Mouse (Mus musculus) kidney, embryonic 16.5 days (tissue): ENCODE results near the gene Tyw3. TPM values are rescaled to one million over a fixed set of nuclear protein-coding genes. Genes with fewer than 3 reads are reported as not detected.
A peak's percentile ranks its signal among the peaks of the same experiment; 100 is the strongest.

Experiments used
- ATAC-seq: fragments of 200-750 bp; cut with Nextera tagmentation; 2 replicates; pipeline ENCODE4 v1.8.0; 2017; ENCODE audit warnings: moderate TSS enrichment; ENCODE audit not compliant: low FRiP score, low TSS enrichment
- H3K27ac ChIP-seq: fragments of 300-500 bp; sonication (generic); 2 replicates; pipeline ENCODE4 v1.5.1; 2014; ENCODE audit warnings: low read length
- H3K27me3 ChIP-seq: fragments of 300-500 bp; sonication (generic); 2 replicates; pipeline ENCODE4 v1.6.1; 2014; ENCODE audit warnings: low read length, control low read depth, mixed read lengths; ENCODE audit not compliant: insufficient read depth
- H3K36me3 ChIP-seq: fragments of 300-500 bp; sonication (generic); 2 replicates; pipeline ENCODE4 v1.6.1; 2014; ENCODE audit warnings: low read length, control low read depth, mixed read lengths; ENCODE audit not compliant: insufficient read depth
- H3K4me1 ChIP-seq: fragments of 300-500 bp; sonication (generic); 2 replicates; pipeline ENCODE4 v1.6.1; 2014; ENCODE audit warnings: low read length, control low read depth, mixed read lengths; ENCODE audit not compliant: insufficient read depth
- H3K4me2 ChIP-seq: fragments of 300-500 bp; sonication (generic); replicated peaks from 2 replicates; pipeline ENCODE4 v1.6.1; 2014; ENCODE audit warnings: low read depth, low read length
- H3K4me3 ChIP-seq: fragments of 300-500 bp; sonication (generic); 2 replicates; pipeline ENCODE4 v1.5.1; 2014; ENCODE audit warnings: mild to moderate bottlenecking, low read length
- H3K9ac ChIP-seq: fragments of 300-500 bp; sonication (generic); replicated peaks from 2 replicates; pipeline ENCODE4 v1.6.1; 2014; ENCODE audit warnings: low read length
- H3K9me3 ChIP-seq: fragments of 300-500 bp; sonication (generic); 2 replicates; pipeline ENCODE4 v1.6.1; 2016; ENCODE audit warnings: low read length, control low read depth
- WGBS: fragments of 180-500 bp; shearing (Covaris S2); extraction: QIAGEN DNeasy Blood & Tissue Kit; methylation state at CpG from one replicate; pipeline ENCODE4 v1.1.7; 2014; 5-methylcytosine and 5-hydroxymethylcytosine counted together
- polyA plus RNA-seq: library from polyadenylated mRNA; unstranded; fragments of >200 nt; fragmentation: Nextera tagmentation; extraction: Ambion mirVana; gene quantifications from 2 replicates; pipeline ENCODE4 v1.2.1, GENCODE M21; 2015

Gene Tyw3
- polyA plus RNA-seq, 1 experiment from 2014 or later = 21.7 TPM

DNA sequence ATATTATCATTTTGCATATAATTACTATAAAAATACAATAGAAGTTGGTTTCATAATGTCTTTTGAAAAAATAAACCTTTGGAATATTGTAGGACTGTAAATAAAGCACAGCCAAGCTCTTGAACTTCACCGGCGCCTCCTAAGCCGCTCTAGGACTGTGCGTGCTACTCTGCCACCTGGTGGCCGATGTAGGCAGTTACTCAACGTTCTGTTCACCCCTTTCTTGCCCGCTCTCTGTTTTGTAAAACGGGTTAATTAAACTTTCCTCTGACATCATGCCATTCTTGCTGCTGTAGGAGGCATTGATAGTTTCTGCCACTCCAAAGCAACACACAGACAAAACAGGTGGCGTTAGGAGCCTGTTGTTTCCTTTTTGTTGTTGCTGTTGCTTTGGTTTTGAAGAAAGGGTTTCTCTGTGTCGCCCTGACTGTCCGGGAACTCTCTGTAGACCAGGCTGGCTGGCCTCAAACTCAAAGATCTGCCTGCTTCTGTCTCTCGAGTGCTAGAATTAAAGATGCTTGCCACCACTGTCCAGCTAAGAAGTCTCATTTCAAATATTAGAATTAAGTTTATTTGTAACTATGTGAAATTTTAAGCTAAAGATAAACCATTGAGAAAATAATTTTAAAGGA, 24.4 kb downstream of the Tyw3 start:
- peak; percentile 78 for ATAC-seq
- Histone ChIP-seq H3K36me3 (no peaks in the 10 kb centered on the region), H3K27ac (no peak overlapping the region), H3K4me1 (no peaks in the 10 kb centered on the region), H3K9me3 (no peaks in the 10 kb centered on the region), H3K4me3 (no peak overlapping the region), H3K27me3 (peaks cover 33% of the 10 kb centered on the region), H3K4me2 (no peak overlapping the region), H3K9ac (no peak overlapping the region)
- whole genome bisulfite sequencing = 13% methylated on average over 12 of the region's 12 CpGs

DNA sequence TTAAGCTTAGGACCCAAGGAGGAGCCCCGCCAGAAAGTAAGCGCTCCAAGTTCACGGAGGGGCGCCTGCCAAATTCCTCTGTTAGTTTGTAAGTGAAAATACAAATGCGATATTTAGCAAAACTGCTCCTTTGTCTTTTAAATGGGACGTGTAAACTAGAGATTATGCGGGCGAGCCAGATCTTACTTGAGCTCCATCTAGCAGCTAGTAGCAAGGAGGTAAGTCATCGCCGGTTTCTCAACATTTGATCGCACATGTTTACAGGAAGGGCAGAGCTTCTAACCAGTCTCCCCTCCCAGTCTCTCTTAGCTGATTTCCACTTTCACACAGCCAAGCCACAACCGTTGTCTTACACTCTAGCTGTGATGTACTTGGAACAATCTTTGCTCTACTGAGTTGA, 26.1 kb downstream of the Tyw3 start:
- no peaks in the 10 kb centered on the region for H3K36me3 ChIP-seq
- WGBS = 8% methylated on average over 12 of the region's 12 CpGs
- H3K4me2 ChIP-seq = peak overlapping the region; percentile 38; the same call in 1 of the 2 replicates
- H3K27me3 ChIP-seq = peaks cover 33% of the 10 kb centered on the region
- no peaks in the 10 kb centered on the region for H3K4me1 ChIP-seq
- ATAC-seq = no peak
- H3K27ac ChIP-seq = no peak overlapping the region
- H3K9ac ChIP-seq = no peak overlapping the region
- peak overlapping the region; percentile 26 for H3K4me3 ChIP-seq
- no peaks in the 10 kb centered on the region for H3K9me3 ChIP-seq

DNA sequence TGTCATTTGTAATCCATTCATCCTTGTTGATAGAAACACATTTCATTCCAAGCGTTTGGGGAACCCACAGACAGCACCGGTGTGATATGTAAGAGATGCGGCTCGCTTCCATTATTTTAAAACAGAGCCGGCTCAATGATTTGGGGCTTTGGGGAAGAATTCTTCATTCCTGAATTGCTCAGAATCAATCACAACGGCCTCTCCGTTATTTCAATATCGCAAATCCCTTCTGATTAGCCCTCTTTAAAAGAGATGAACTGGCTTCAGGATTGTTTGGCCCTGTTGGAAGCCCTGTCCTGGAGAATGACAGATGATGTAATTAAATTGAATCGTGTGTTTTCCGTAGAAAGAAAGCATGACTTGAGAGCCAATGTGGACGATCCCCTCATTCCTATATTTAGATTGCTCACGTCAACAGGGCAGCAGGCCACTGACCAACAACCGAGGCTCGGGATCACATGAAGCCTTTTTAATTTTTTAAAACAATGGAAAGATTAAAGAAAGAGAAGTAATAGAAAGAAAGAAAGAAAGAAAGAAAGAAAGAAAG, 26.8 kb downstream of the Tyw3 start:
- Histone ChIP-seq H3K27me3 (peaks cover 33% of the 10 kb centered on the region), H3K9me3 (no peaks in the 10 kb centered on the region), H3K27ac (no peak overlapping the region), H3K4me3 (no peak overlapping the region), H3K4me2 (0 out of 2 replicates have a peak overlapping the region, but pooled peaks have one; percentile 38), H3K4me1 (no peaks in the 10 kb centered on the region), H3K36me3 (no peaks in the 10 kb centered on the region), H3K9ac (no peak overlapping the region)
- ATAC-seq = no peak
- 53% methylated on average over 14 of the region's 14 CpGs for WGBS

DNA sequence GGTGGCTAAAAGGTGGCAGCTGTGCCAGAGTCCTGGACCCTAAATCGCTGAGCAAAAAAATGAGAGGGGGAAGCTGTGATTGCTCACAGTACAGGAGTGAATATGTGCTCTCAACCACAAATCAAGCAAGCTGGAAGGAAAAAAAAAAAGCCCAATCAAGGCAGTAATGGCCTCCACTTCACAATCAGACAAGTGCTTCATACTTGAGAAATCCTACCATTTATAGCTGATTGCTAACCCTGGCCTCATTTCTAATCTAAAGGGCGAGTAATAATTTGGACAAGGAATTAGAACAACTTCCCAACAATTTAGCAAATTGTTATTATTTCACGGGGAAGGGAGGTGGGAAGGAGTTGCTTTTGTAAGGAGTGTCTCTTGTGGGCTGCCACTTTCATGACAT, 31.5 kb downstream of the Tyw3 start:
- 75% methylated on average over 3 of the region's 3 CpGs for WGBS
- no peaks in the 10 kb centered on the region for H3K36me3 ChIP-seq
- H3K27ac ChIP-seq = no peak overlapping the region
- no peak overlapping the region for H3K4me3 ChIP-seq
- no peaks in the 10 kb centered on the region for H3K4me1 ChIP-seq
- no peak for ATAC-seq
- no peak overlapping the region for H3K4me2 ChIP-seq
- H3K27me3 ChIP-seq = peaks cover 12% of the 10 kb centered on the region
- no peak overlapping the region for H3K9ac ChIP-seq
- no peaks in the 10 kb centered on the region for H3K9me3 ChIP-seq

DNA sequence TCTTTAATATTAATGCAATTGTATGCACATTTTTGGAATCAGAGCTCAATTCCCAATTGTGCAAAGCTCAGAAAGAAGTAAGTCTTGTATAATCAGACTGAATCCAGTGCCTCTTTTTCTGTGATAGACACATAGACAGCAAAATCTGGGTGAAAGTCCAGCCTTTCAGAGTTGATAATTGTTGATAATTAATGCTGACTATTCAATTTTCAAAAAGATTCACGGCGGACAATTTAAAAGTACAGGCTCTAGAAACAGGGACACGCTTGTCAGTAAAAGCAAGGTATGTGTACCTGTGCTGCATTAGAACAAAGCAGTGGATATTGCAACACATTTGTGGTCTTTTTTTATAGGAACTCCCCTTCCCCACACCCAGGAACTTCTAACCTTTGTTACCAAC, 34.7 kb downstream of the Tyw3 start:
- ATAC-seq = no peak
- Histone ChIP-seq H3K9me3 (no peaks in the 10 kb centered on the region), H3K9ac (no peak overlapping the region), H3K36me3 (no peaks in the 10 kb centered on the region), H3K4me2 (no peak overlapping the region), H3K27ac (no peak overlapping the region), H3K4me3 (no peak overlapping the region), H3K27me3 (no peaks in the 10 kb centered on the region; the same call in 1 of the 2 replicates), H3K4me1 (no peaks in the 10 kb centered on the region)
- WGBS = 88% methylated on average over 3 of the region's 3 CpGs

DNA sequence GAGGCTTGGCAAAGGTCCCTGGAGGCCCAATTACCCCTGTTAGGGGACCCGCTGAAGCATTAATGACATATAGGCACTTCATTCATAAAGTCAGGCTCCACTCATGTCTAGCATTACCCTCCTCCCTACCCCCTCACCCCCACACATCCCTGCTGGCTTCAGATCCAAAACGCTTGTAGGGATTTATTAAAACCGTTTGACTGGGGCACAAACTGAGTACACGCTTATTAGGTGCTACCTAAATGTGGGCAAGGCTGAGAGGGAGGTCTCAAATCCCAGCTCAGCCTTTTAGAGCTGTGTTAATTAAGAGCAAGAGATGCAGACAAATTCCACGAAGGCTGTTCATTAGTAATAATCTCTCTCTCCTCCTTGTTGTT, 45.9 kb downstream of the Tyw3 start:
- H3K9ac ChIP-seq = no peak overlapping the region
- WGBS = 18% methylated on average over 5 of the region's 5 CpGs
- H3K9me3 ChIP-seq = no peaks in the 10 kb centered on the region
- no peak overlapping the region for H3K4me3 ChIP-seq
- ATAC-seq = no peak
- peaks cover 15% of the 10 kb centered on the region for H3K4me1 ChIP-seq
- H3K36me3 ChIP-seq = no peaks in the 10 kb centered on the region
- H3K4me2 ChIP-seq = no peak overlapping the region
- H3K27ac ChIP-seq = no peak overlapping the region
- H3K27me3 ChIP-seq = peaks cover 21% of the 10 kb centered on the region

DNA sequence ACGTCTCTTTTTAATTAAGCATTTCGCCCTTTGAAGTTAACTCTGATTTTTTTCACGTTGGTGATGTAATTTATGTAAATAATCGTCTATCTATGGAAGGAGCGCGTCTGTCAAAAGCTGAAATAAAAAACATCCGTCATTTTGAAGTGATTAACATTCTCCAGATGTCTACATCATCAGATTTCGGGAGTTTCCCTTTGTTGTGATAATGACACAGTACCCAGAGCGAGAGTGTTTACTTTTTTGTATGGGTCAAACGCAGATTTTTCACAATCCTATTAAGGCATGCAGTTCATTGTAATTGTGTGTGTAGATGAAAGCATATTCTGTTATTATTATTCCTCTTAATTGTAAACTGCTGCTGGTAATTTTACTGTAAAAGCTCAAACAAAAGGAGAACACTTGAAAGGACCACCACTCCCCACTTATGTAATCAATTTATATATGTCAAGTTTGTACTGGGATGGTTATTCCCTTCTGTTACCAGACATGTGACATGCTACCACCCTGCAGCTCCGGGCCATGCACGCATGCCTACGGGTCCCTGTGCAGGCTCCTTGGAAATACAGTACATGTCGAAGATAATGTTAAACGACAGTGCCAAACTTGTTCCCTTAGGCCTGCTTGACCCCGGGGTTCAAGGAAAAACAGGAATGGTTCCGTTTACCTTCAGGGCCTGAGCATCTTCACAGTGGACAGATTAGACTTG, 46.4 kb downstream of the Tyw3 start:
- H3K27ac ChIP-seq = no peak overlapping the region
- peaks cover 21% of the 10 kb centered on the region for H3K27me3 ChIP-seq
- H3K4me3 ChIP-seq = no peak overlapping the region
- H3K9ac ChIP-seq = no peak overlapping the region
- no peaks in the 10 kb centered on the region for H3K36me3 ChIP-seq
- peaks cover 15% of the 10 kb centered on the region for H3K4me1 ChIP-seq
- WGBS = 30% methylated on average over 17 of the region's 17 CpGs
- H3K9me3 ChIP-seq = no peaks in the 10 kb centered on the region
- no peak for ATAC-seq
- no peak overlapping the region for H3K4me2 ChIP-seq

DNA sequence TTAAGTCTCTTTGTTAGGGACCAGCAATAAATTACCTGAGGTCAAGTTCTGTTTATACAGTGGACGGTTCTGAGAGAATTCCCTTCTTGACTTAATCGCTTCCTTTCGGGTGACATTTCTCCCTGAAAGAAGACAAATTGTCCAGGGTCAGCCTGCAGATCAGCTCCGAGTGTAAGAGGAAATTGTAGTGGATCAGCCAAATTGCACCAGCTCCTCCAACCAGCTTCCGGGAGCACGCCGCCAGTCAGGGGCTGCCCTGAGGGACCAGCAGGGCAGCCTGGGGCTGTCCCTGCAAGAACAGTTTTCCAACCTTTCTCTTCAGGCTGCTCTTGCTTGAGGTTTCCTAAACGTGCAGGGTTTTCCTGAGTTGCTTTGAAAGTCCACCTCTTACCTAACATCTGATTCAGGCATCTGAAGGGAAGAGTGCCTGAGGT, 48.0 kb downstream of the Tyw3 start:
- Histone ChIP-seq H3K27me3 (peaks cover 21% of the 10 kb centered on the region), H3K36me3 (no peaks in the 10 kb centered on the region), H3K4me1 (peaks cover 15% of the 10 kb centered on the region), H3K27ac (no peak overlapping the region), H3K9me3 (no peaks in the 10 kb centered on the region), H3K9ac (no peak overlapping the region), H3K4me2 (no peak overlapping the region), H3K4me3 (no peak overlapping the region)
- ATAC-seq = peak; percentile 59; the same call in 1 of the 2 replicates
- 3% methylated on average over 8 of the region's 8 CpGs for WGBS

DNA sequence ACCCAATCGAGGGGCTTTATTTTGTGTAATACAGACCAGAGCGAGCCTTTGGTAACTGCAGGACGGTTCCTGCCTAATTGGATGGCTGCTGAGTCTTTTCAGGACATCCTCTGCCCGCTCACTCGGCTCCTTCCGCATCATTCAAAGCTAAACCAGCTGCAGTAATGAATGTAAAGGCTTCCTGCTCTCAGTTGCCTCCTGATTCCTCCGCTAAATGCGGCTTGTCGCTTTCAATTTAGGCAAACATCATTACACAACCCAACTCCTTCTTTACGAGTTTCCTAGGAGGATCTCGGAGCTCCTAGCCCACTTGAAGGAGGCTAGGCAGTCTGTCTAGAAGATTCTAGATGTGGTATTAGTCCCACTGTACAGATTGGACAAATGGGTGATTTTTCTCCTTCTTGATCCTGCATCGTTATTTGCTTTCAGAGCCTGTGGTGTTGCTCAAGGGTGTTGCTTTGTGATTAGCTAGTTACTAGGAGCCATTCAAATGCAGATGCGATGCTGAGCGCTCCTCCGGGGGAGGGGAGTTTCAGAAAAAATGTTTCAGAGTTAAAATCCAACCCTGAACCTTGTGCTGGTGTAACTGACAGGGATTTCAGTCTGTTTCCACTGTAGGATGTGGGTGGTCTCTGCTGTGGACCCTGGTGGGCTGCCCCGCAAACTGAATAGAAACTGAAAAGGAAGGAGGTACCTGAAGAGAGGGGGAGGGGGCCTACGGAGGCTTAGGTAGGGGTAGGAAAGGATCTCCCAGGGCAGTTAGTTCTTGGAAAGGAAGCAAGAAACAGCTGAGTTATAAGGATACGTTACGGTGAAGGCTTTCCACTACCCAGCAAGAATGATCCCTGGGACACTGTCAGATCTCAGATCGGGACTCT, 49.1 kb downstream of the Tyw3 start:
- Histone ChIP-seq H3K36me3 (no peaks in the 10 kb centered on the region), H3K27ac (no peak overlapping the region), H3K9ac (no peak overlapping the region), H3K4me2 (no peak overlapping the region; the same call in 1 of the 2 replicates), H3K4me1 (peaks cover 15% of the 10 kb centered on the region), H3K9me3 (no peaks in the 10 kb centered on the region), H3K4me3 (peak overlapping the region; percentile 13; the same call in 1 of the 2 replicates), H3K27me3 (peaks cover 21% of the 10 kb centered on the region)
- WGBS = 12% methylated on average over 20 of the region's 20 CpGs
- ATAC-seq = no peak
